Mouse (Mus musculus) myocyte (in vitro differentiated cells): ENCODE measurements around the gene Ehmt2.

Experiments used
- CEBPB ChIP-seq: IDR thresholded peaks from 2 replicates; pipeline ENCODE4 v1.6.1; 2011; ENCODE audit warnings: mild to moderate bottlenecking, moderate library complexity; ENCODE audit not compliant: poor library complexity, insufficient read depth, severe bottlenecking
- E2F4 ChIP-seq: IDR thresholded peaks from one replicate; pipeline ENCODE4 v1.6.1; 2011; ENCODE audit warnings: mild to moderate bottlenecking, control low read depth, moderate library complexity; ENCODE audit not compliant: insufficient read depth
- MAX ChIP-seq: IDR thresholded peaks from one replicate; pipeline ENCODE4 v1.6.1; 2011; ENCODE audit warnings: low read depth, mild to moderate bottlenecking, control low read depth
- MYOD1 ChIP-seq, 3 experiments: IDR thresholded peaks; one replicate each; pipeline ENCODE4 v1.6.1; 2011; ENCODE audit warnings: control low read depth in 2 of 3, low read depth in 2 of 3, mild to moderate bottlenecking in 2 of 3, moderate library complexity in 1 of 3; ENCODE audit not compliant: insufficient read length in 2 of 3, control insufficient read depth in 1 of 3
- MYOG ChIP-seq, 3 experiments: IDR thresholded peaks; one replicate each; pipeline ENCODE4 v1.6.1; 2011; ENCODE audit warnings: control low read depth in 2 of 3, low read depth in 2 of 3, mild to moderate bottlenecking in 2 of 3; ENCODE audit not compliant: insufficient read length in 2 of 3, control insufficient read depth in 1 of 3, insufficient read depth in 1 of 3
- POLR2A ChIP-seq: IDR thresholded peaks from one replicate; pipeline ENCODE4 v1.6.1; 2011; ENCODE audit warnings: low read depth, mild to moderate bottlenecking, control low read depth, moderate library complexity; ENCODE audit not compliant: insufficient read length
- POLR2AphosphoS2 ChIP-seq: IDR thresholded peaks from one replicate; pipeline ENCODE4 v1.6.1; 2011; ENCODE audit warnings: low read depth, control low read depth; ENCODE audit not compliant: insufficient read length
- REST ChIP-seq: IDR thresholded peaks from one replicate; pipeline ENCODE4 v1.6.1; 2011; ENCODE audit warnings: mild to moderate bottlenecking, control low read depth, moderate library complexity; ENCODE audit not compliant: insufficient read depth, insufficient read length
- SRF ChIP-seq: IDR thresholded peaks from one replicate; pipeline ENCODE4 v1.6.1; 2011; ENCODE audit warnings: low read depth; ENCODE audit not compliant: control insufficient read depth, insufficient read length
- USF1 ChIP-seq: IDR thresholded peaks from one replicate; pipeline ENCODE4 v1.6.1; 2011; ENCODE audit warnings: low read depth, mild to moderate bottlenecking, control low read depth, moderate library complexity

DNA sequence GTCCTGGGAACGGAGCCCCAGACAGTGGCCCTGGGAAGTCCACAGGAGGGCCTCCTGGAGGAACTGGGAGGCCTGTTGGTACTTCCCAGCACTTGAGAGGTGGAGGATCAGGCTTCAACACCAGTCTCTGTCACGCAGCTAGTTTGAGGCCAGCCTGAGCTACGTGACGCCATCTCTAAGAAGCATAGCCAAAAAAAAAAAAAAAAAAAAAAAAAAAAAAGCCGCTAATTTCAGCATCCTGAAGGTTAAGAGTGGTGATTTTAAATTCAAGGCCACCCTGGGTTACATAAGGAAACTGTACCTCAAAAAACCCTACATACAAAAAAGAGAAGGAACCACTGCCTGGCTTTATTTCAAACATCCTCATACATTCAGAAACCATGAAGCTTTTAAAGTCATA is 26.0 kb downstream of the Ehmt2 start:
- TF ChIP-seq MYOD1 (IDR thresholded peaks at IDR 0.05; ENCODE audit: control insufficient read depth in 1 of 3, insufficient read length in 2 of 3, low read depth in 2 of 3) (no peak), POLR2AphosphoS2 (no peak), POLR2A (no peak), CEBPB (no peak), SRF (no peak), MAX (no peak), REST (no peak), E2F4 (no peak), USF1 (no peak), MYOG (IDR thresholded peaks at IDR 0.05; ENCODE audit: control insufficient read depth in 1 of 3, insufficient read depth in 1 of 3, insufficient read length in 2 of 3, low read depth in 2 of 3) (no peak)
